Mouse (Mus musculus) ES-E14 (cell line): ENCODE results near the gene Sbf1.

ENCODE experiments used
- CHD2 ChIP-seq: IDR thresholded peaks from 2 replicates; pipeline ENCODE4 v1.6.1; 2014; ENCODE audit warnings: mild to moderate bottlenecking, low read depth, low read length, inconsistent platforms
- MAFK ChIP-seq: IDR thresholded peaks from 2 replicates; pipeline ENCODE4 v1.6.1; 2014; ENCODE audit warnings: mild to moderate bottlenecking, low read depth, low read length, inconsistent platforms; ENCODE audit not compliant: insufficient read depth

DNA sequence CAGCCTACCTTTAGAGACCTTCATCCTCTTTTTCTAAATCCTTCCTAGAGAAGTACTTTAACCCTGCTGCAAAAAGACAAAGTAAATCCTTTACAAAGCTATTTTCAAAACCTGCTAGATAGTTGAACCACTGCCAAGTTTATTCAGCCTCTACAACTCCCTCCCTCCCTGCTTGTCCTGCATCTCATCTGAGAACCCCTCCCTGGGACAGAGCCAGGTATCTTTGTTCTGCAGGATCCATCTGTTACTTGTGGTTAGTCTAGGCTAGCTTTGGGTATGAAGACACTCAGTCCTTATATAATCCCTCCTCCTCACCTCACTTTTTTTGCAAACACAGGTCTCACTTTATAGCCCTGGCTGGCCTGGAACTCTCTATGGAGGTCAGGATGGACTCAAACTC lies 30.1 kb downstream of the Sbf1 start:
- TF ChIP-seq MAFK (no peak), CHD2 (no peak)
